Mouse (Mus musculus): ENCODE results near the gene Retreg2. TPM values are rescaled to one million over a fixed set of nuclear protein-coding genes. Genes with fewer than 3 reads are reported as not detected.

The Retreg2 gene
- polyA plus RNA-seq (2015; fragmentation: Nextera tagmentation; extraction: Ambion mirVana), result 51.2 and 54.9 TPM in 2 replicates

- peak within 1 kb of the TSS; percentile 96 for H3K9ac ChIP-seq (replicated peaks)
- H3K4me1 ChIP-seq (ENCODE audit: insufficient read depth), result peaks cover 49% of the 10 kb centered on the region
- H3K4me2 ChIP-seq (ENCODE audit: low read depth, low read length), result peak within 1 kb of the TSS; percentile 96
- no peaks in the 10 kb centered on the region for H3K9me3 ChIP-seq (ENCODE audit: low read length)
- 1% methylated on average over 82 of the region's 91 CpGs for WGBS (ENCODE audit: insufficient replicate concordance)
- peak within 1 kb of the TSS; percentile 76 for H3K4me3 ChIP-seq (ENCODE audit: low read depth, low read length)
- TF ChIP-seq EP300 (IDR thresholded peaks at IDR 0.05; ENCODE audit: low read depth) (peak; percentile 49; the same call in 1 of the 2 replicates), CTCF (IDR thresholded peaks at IDR 0.05; ENCODE audit: low read depth) (peak; percentile 79)
- ATAC-seq (peak; percentile 82), DNase-seq (peak; percentile 98)
- peak within 1 kb of the TSS; percentile 99 for H3K27ac ChIP-seq (ENCODE audit: low read depth)
- H3K27me3 ChIP-seq (ENCODE audit: insufficient read depth, low read length), result no peaks in the 10 kb centered on the region
- peaks cover 60% of the 10 kb centered on the region for H3K36me3 ChIP-seq (replicated peaks; ENCODE audit: insufficient read depth, low read length)
These were observed at the start of gene Retreg2, which contains the start of gene Cnppd1 for GRCm38 (mm10) chr1:75142301-75143261. Gene Retreg2, plus strand, starts transcription at chr1:75142778. Gene Cnppd1, minus strand, starts transcription at chr1:75142711.

- 75% methylated on average over 3 of the region's 3 CpGs for WGBS (ENCODE audit: insufficient replicate concordance)
- no peaks in the 10 kb centered on the region for H3K9me3 ChIP-seq (ENCODE audit: low read length)
- no peaks in the 10 kb centered on the region for H3K27me3 ChIP-seq (ENCODE audit: insufficient read depth, low read length)
- no peak overlapping the region for H3K4me3 ChIP-seq (ENCODE audit: low read depth, low read length)
- H3K4me2 ChIP-seq (ENCODE audit: low read depth, low read length), result no peak overlapping the region
- H3K27ac ChIP-seq (ENCODE audit: low read depth), result no peak overlapping the region
- peaks cover 14% of the 10 kb centered on the region for H3K4me1 ChIP-seq (ENCODE audit: insufficient read depth)
- TF ChIP-seq EP300 (IDR thresholded peaks at IDR 0.05; ENCODE audit: low read depth), result no peak
- peak; percentile 64 for TF ChIP-seq CTCF (IDR thresholded peaks at IDR 0.05; ENCODE audit: low read depth)
- ATAC-seq (no peak), DNase-seq (no peak)
- no peak overlapping the region for H3K9ac ChIP-seq (replicated peaks)
- no peaks in the 10 kb centered on the region for H3K36me3 ChIP-seq (replicated peaks; ENCODE audit: insufficient read depth, low read length)
These were observed 20.4 kb upstream of the Retreg2 start for GRCm38 (mm10) chr1:75122211-75122610.

DNA sequence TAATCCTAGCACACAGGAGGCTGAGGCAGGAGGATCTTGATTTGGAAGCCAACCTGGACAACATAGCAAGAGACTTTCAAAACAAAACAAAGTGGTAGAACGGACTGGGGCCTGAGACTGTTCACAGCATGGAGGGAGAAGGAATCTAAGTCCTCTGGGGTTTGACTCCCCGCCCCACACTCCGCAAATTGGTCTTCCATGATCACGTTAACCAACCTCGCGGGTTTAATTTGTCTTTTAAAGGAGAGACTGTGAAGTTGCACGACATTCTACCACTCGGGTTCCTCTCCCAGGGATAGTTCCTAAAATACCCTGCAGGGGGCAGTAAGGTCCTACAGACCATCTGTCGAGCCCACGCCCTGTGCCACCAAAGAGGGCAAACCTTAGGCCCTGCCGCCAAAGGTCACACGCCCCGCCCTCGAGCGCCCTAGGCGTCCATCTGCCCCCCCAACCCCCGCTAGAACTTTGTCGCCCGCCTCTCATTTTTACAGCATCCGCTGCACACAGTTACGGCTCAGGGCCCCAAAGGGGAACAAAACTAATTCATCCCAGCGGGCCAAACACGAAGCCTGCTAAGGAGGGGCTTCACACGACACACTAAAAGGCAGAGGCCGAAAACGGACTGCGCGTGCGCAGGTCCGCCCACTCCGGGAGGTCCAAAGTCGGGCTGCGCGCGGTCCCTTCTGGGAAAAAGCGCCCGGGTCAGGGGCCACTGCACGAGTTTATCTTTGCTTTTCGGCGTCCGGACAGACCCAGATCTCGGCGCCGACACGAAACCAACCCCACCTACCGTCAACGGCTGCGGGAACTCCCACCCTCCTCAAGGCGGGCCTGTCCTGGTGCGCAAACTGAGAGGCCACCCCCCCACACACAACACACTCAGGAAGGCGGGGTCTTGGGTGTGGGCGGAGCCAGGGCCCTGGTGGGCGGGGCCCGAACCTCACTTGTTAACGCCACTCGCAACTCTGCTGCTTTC, 17.9 kb upstream of the Retreg2 start, which contains the start of gene Nhej1:
Nhej1 (minus strand) TSS at position 855 of the 976 bp plus-strand sequence.
- H3K36me3 ChIP-seq (replicated peaks; ENCODE audit: insufficient read depth, low read length), result no peaks in the 10 kb centered on the region
- H3K27me3 ChIP-seq (ENCODE audit: insufficient read depth, low read length), result no peaks in the 10 kb centered on the region
- TF ChIP-seq CTCF (IDR thresholded peaks at IDR 0.05; ENCODE audit: low read depth) (peak; percentile 96), EP300 (IDR thresholded peaks at IDR 0.05; ENCODE audit: low read depth) (peak; percentile 73)

DNA sequence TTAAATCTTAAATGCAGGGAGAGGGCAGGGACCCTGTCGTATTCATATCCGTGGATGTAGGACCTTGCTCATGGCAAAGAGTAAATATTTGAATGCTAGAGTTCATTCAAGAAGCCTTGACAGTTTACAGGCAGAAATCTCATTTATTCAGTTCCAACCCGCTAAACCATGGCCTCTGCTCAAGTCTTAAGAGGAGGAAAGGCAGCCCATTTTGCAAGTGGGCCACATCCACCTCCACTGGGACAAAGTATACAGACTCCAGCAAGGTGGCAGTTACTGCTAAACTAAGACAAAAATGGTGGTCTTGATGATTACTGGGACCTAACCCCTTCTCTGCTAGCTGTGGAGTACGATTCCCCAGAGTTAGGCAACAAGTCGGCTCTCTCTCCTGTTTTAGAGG, 17.2 kb upstream of the Retreg2 start:
- peak overlapping the region; percentile 92 for H3K27ac ChIP-seq (ENCODE audit: low read depth)
- H3K36me3 ChIP-seq (replicated peaks; ENCODE audit: insufficient read depth, low read length), result no peaks in the 10 kb centered on the region
- H3K9ac ChIP-seq (replicated peaks), result peak overlapping the region; percentile 60
- no peak for TF ChIP-seq CTCF (IDR thresholded peaks at IDR 0.05; ENCODE audit: low read depth)
- no peak for TF ChIP-seq EP300 (IDR thresholded peaks at IDR 0.05; ENCODE audit: low read depth)
- 27% methylated on average over 5 of the region's 5 CpGs for WGBS (ENCODE audit: insufficient replicate concordance)
- H3K27me3 ChIP-seq (ENCODE audit: insufficient read depth, low read length), result no peaks in the 10 kb centered on the region
- peaks cover 17% of the 10 kb centered on the region for H3K4me1 ChIP-seq (ENCODE audit: insufficient read depth)
- no peaks in the 10 kb centered on the region for H3K9me3 ChIP-seq (ENCODE audit: low read length)
- no peak for ATAC-seq
- H3K4me3 ChIP-seq (ENCODE audit: low read depth, low read length), result peak overlapping the region; percentile 52
- peak overlapping the region; percentile 56 for H3K4me2 ChIP-seq (ENCODE audit: low read depth, low read length)
- no peak for DNase-seq

More for the DNA sequence above, 17.9 kb upstream of the Retreg2 start, which contains the start of gene Nhej1:
- DNase-seq, result peak; percentile 98
- H3K4me1 ChIP-seq (ENCODE audit: insufficient read depth), result peaks cover 17% of the 10 kb centered on the region
- H3K27ac ChIP-seq (ENCODE audit: low read depth), result peak within 1 kb of the TSS; percentile 92
- peak; percentile 96 for ATAC-seq
- 1% methylated on average over 56 of the region's 56 CpGs for WGBS (ENCODE audit: insufficient replicate concordance)
- peak within 1 kb of the TSS; percentile 56 for H3K4me2 ChIP-seq (ENCODE audit: low read depth, low read length)
- no peaks in the 10 kb centered on the region for H3K9me3 ChIP-seq (ENCODE audit: low read length)
- H3K9ac ChIP-seq (replicated peaks), result peak within 1 kb of the TSS; percentile 60
- peak within 1 kb of the TSS; percentile 52 for H3K4me3 ChIP-seq (ENCODE audit: low read depth, low read length)

DNA sequence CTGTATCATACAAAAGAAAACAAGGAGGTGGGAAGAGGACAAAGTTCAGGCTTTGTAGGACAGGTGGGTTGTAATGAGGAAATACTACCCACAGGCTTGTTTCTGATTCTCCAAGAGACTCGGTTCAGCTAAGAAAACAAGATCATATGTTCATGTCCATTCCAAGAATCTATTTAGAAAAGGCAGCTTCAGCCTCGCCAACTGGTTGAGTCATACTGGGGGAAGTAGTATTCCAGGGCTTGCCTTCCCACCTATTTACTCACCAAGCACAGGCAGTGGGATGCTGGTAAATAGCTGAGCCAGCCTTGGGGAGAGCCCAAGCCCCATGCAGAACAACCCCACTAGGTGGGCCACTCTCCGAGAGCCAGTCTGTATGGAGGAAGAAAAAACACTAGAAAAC, 13.9 kb upstream of the Retreg2 start:
- no peak for TF ChIP-seq CTCF (IDR thresholded peaks at IDR 0.05; ENCODE audit: low read depth)
- no peak for TF ChIP-seq EP300 (IDR thresholded peaks at IDR 0.05; ENCODE audit: low read depth)
- H3K27ac ChIP-seq (ENCODE audit: low read depth), result no peak overlapping the region
- H3K4me2 ChIP-seq (ENCODE audit: low read depth, low read length), result no peak overlapping the region
- H3K4me1 ChIP-seq (ENCODE audit: insufficient read depth), result peaks cover 25% of the 10 kb centered on the region
- 72% methylated on average over 3 of the region's 3 CpGs for WGBS (ENCODE audit: insufficient replicate concordance)
- no peak overlapping the region for H3K4me3 ChIP-seq (ENCODE audit: low read depth, low read length)
- no peaks in the 10 kb centered on the region for H3K9me3 ChIP-seq (ENCODE audit: low read length)
- H3K27me3 ChIP-seq (ENCODE audit: insufficient read depth, low read length), result no peaks in the 10 kb centered on the region
- DNase-seq (no peak), ATAC-seq (no peak)
- no peak overlapping the region for H3K9ac ChIP-seq (replicated peaks)
- H3K36me3 ChIP-seq (replicated peaks; ENCODE audit: insufficient read depth, low read length), result no peaks in the 10 kb centered on the region
